Mouse (Mus musculus): ENCODE results near the gene Gm43951. TPM values are rescaled to one million over a fixed set of nuclear protein-coding genes. Genes with fewer than 3 reads are reported as not detected.

Gene Gm43951
- polyA plus RNA-seq, 1 experiment: 0.10 TPM

GRCm38 (mm10) chr11:72226901-72227300 is 20.3 kb upstream of the Gm43951 start:
- no peak overlapping the region for H3ac ChIP-seq (ENCODE audit: control insufficient read depth, insufficient read length)
- TF ChIP-seq TCF12 (IDR thresholded peaks at IDR 0.05; ENCODE audit: insufficient read depth, poor library complexity, severe bottlenecking) (no peak), POLR2A (IDR thresholded peaks at IDR 0.05; ENCODE audit: insufficient read length, low read depth) (no peak), USF1 (IDR thresholded peaks at IDR 0.05; ENCODE audit: low read depth) (no peak), MYOD1 (IDR thresholded peaks at IDR 0.05; ENCODE audit: control insufficient read depth in 1 of 3, insufficient read length in 2 of 3, low read depth in 2 of 3) (no peak)
- no peak overlapping the region for H3K4me2 ChIP-seq (ENCODE audit: low read depth)
- no peaks in the 10 kb centered on the region for H3K79me2 ChIP-seq (ENCODE audit: control insufficient read depth, insufficient read depth)
- no peak overlapping the region for H3K4me3 ChIP-seq
- no peaks in the 10 kb centered on the region for H3K27me3 ChIP-seq (ENCODE audit: control insufficient read depth, insufficient read depth, insufficient read length)
- H3K36me3 ChIP-seq (ENCODE audit: control insufficient read depth, insufficient read depth): no peaks in the 10 kb centered on the region

GRCm38 (mm10) chr11:72226020-72226791 is 19.6 kb upstream of the Gm43951 start:
- no peak overlapping the region for H3ac ChIP-seq (ENCODE audit: control insufficient read depth, insufficient read length)
- no peak for TF ChIP-seq POLR2AphosphoS2 (IDR thresholded peaks at IDR 0.05; ENCODE audit: insufficient read length, low read depth)
- TF ChIP-seq POLR2A (IDR thresholded peaks at IDR 0.05; ENCODE audit: insufficient read length, low read depth): no peak
- TF ChIP-seq TCF3 (IDR thresholded peaks at IDR 0.05; ENCODE audit: insufficient read length, low read depth): no peak
- no peak for TF ChIP-seq REST (IDR thresholded peaks at IDR 0.05; ENCODE audit: insufficient read depth, insufficient read length)
- TF ChIP-seq MAX (IDR thresholded peaks at IDR 0.05; ENCODE audit: low read depth): no peak
- TF ChIP-seq MYOD1 (IDR thresholded peaks at IDR 0.05; ENCODE audit: control insufficient read depth in 1 of 3, insufficient read length in 2 of 3, low read depth in 2 of 3): no peak
- no peak for TF ChIP-seq SRF (IDR thresholded peaks at IDR 0.05; ENCODE audit: control insufficient read depth, insufficient read length, low read depth)
- no peak for TF ChIP-seq CEBPB (IDR thresholded peaks at IDR 0.05; ENCODE audit: insufficient read depth, poor library complexity, severe bottlenecking)
- no peaks in the 10 kb centered on the region for H3K36me3 ChIP-seq (ENCODE audit: control insufficient read depth, insufficient read depth)
- no peak overlapping the region for H3K4me2 ChIP-seq (ENCODE audit: low read depth)
- no peaks in the 10 kb centered on the region for H3K27me3 ChIP-seq (ENCODE audit: control insufficient read depth, insufficient read depth, insufficient read length)
- H3K4me3 ChIP-seq: no peak overlapping the region
- no peaks in the 10 kb centered on the region for H3K79me2 ChIP-seq (ENCODE audit: control insufficient read depth, insufficient read depth)

GRCm38 (mm10) chr11:72224865-72225264 is 18.2 kb upstream of the Gm43951 start:
- Histone ChIP-seq H3K79me2 (ENCODE audit: control insufficient read depth, insufficient read depth) (no peaks in the 10 kb centered on the region), H3ac (ENCODE audit: control insufficient read depth, insufficient read length) (no peak overlapping the region), H3K27me3 (ENCODE audit: control insufficient read depth, insufficient read depth, insufficient read length) (no peaks in the 10 kb centered on the region), H3K36me3 (ENCODE audit: control insufficient read depth, insufficient read depth) (no peaks in the 10 kb centered on the region), H3K4me3 (no peak overlapping the region), H3K4me2 (ENCODE audit: low read depth) (peak overlapping the region; percentile 14)
- TF ChIP-seq TCF3 (IDR thresholded peaks at IDR 0.05; ENCODE audit: insufficient read length, low read depth) (no peak), USF1 (IDR thresholded peaks at IDR 0.05; ENCODE audit: low read depth) (no peak), MYOD1 (IDR thresholded peaks at IDR 0.05; ENCODE audit: control insufficient read depth in 1 of 3, insufficient read length in 2 of 3, low read depth in 2 of 3) (no peak)

- no peak overlapping the region for H3K4me2 ChIP-seq (ENCODE audit: low read depth)
- no peaks in the 10 kb centered on the region for H3K79me2 ChIP-seq (ENCODE audit: control insufficient read depth, insufficient read depth)
- no peak for TF ChIP-seq USF1 (IDR thresholded peaks at IDR 0.05; ENCODE audit: low read depth)
- no peak for TF ChIP-seq MYOD1 (IDR thresholded peaks at IDR 0.05; ENCODE audit: control insufficient read depth in 1 of 3, insufficient read length in 2 of 3, low read depth in 2 of 3)
Measured at GRCm38 (mm10) chr11:72223414-72223813, 16.8 kb upstream of the Gm43951 start.

GRCm38 (mm10) chr11:72221278-72221677 is 14.6 kb upstream of the Gm43951 start:
- no peaks in the 10 kb centered on the region for H3K79me2 ChIP-seq (ENCODE audit: control insufficient read depth, insufficient read depth)
- TF ChIP-seq REST (IDR thresholded peaks at IDR 0.05; ENCODE audit: insufficient read depth, insufficient read length) (no peak), MYOD1 (IDR thresholded peaks at IDR 0.05; ENCODE audit: control insufficient read depth in 1 of 3, insufficient read length in 2 of 3, low read depth in 2 of 3) (no peak), CEBPB (IDR thresholded peaks at IDR 0.05; ENCODE audit: insufficient read depth, poor library complexity, severe bottlenecking) (no peak), POLR2A (IDR thresholded peaks at IDR 0.05; ENCODE audit: insufficient read length, low read depth) (no peak), MAX (IDR thresholded peaks at IDR 0.05; ENCODE audit: low read depth) (no peak), MYOG (IDR thresholded peaks at IDR 0.05; ENCODE audit: control insufficient read depth in 1 of 3, insufficient read depth in 1 of 3, insufficient read length in 2 of 3, low read depth in 2 of 3) (no peak), POLR2AphosphoS2 (IDR thresholded peaks at IDR 0.05; ENCODE audit: insufficient read length, low read depth) (no peak)

More at GRCm38 (mm10) chr11:72223414-72223813, 16.8 kb upstream of the Gm43951 start:
- Histone ChIP-seq H3K36me3 (ENCODE audit: control insufficient read depth, insufficient read depth) (no peaks in the 10 kb centered on the region), H3K4me3 (no peak overlapping the region), H3K27me3 (ENCODE audit: control insufficient read depth, insufficient read depth, insufficient read length) (no peaks in the 10 kb centered on the region), H3ac (ENCODE audit: control insufficient read depth, insufficient read length) (no peak overlapping the region)

GRCm38 (mm10) chr11:72217116-72217515 is 10.5 kb upstream of the Gm43951 start:
- H3K4me3 ChIP-seq: no peak overlapping the region
- no peak overlapping the region for H3K4me2 ChIP-seq (ENCODE audit: low read depth)
- TF ChIP-seq TCF12 (IDR thresholded peaks at IDR 0.05; ENCODE audit: insufficient read depth, poor library complexity, severe bottlenecking) (no peak), SRF (IDR thresholded peaks at IDR 0.05; ENCODE audit: control insufficient read depth, insufficient read length, low read depth) (no peak), POLR2AphosphoS2 (IDR thresholded peaks at IDR 0.05; ENCODE audit: insufficient read length, low read depth) (no peak), CEBPB (IDR thresholded peaks at IDR 0.05; ENCODE audit: insufficient read depth, poor library complexity, severe bottlenecking) (no peak), MYOD1 (IDR thresholded peaks at IDR 0.05; ENCODE audit: control insufficient read depth in 1 of 3, insufficient read length in 2 of 3, low read depth in 2 of 3) (no peak), USF1 (IDR thresholded peaks at IDR 0.05; ENCODE audit: low read depth) (no peak), TCF3 (IDR thresholded peaks at IDR 0.05; ENCODE audit: insufficient read length, low read depth) (no peak), MAX (IDR thresholded peaks at IDR 0.05; ENCODE audit: low read depth) (no peak), REST (IDR thresholded peaks at IDR 0.05; ENCODE audit: insufficient read depth, insufficient read length) (no peak)
- H3K36me3 ChIP-seq (ENCODE audit: control insufficient read depth, insufficient read depth): peaks cover 7% of the 10 kb centered on the region
- H3ac ChIP-seq (ENCODE audit: control insufficient read depth, insufficient read length): no peak overlapping the region
- no peaks in the 10 kb centered on the region for H3K27me3 ChIP-seq (ENCODE audit: control insufficient read depth, insufficient read depth, insufficient read length)
- H3K79me2 ChIP-seq (ENCODE audit: control insufficient read depth, insufficient read depth): peaks cover 12% of the 10 kb centered on the region

More at GRCm38 (mm10) chr11:72221278-72221677, 14.6 kb upstream of the Gm43951 start:
- Histone ChIP-seq H3K4me3 (no peak overlapping the region), H3K4me2 (ENCODE audit: low read depth) (no peak overlapping the region), H3K27me3 (ENCODE audit: control insufficient read depth, insufficient read depth, insufficient read length) (no peaks in the 10 kb centered on the region), H3K36me3 (ENCODE audit: control insufficient read depth, insufficient read depth) (no peaks in the 10 kb centered on the region), H3ac (ENCODE audit: control insufficient read depth, insufficient read length) (no peak overlapping the region)
